Mouse (Mus musculus) bone marrow, adult 2 months (tissue): Measurements from ENCODE around the gene Pkp4.

Experiments used
- CTCF ChIP-seq: fragments of 200-500 bp; IDR thresholded peaks from 2 replicates; pipeline ENCODE4 v1.5.1; 2011; ENCODE audit warnings: low read length, control low read depth; ENCODE audit not compliant: control insufficient read depth, insufficient read depth
- POLR2A ChIP-seq: fragments of 200-500 bp; IDR thresholded peaks from 2 replicates; pipeline ENCODE4 v1.6.1; 2011; ENCODE audit warnings: low read depth, mild to moderate bottlenecking, control low read depth, low read length, borderline replicate concordance; ENCODE audit not compliant: control insufficient read depth

- TF ChIP-seq CTCF: no peak
- TF ChIP-seq POLR2A: no peak
Observed at GRCm38 (mm10) chr2:59364156-59364842, 203.6 kb downstream of the Pkp4 start.
